15 mouse cellular contexts compared by ENCODE assay signal in the genomic region with DNA sequence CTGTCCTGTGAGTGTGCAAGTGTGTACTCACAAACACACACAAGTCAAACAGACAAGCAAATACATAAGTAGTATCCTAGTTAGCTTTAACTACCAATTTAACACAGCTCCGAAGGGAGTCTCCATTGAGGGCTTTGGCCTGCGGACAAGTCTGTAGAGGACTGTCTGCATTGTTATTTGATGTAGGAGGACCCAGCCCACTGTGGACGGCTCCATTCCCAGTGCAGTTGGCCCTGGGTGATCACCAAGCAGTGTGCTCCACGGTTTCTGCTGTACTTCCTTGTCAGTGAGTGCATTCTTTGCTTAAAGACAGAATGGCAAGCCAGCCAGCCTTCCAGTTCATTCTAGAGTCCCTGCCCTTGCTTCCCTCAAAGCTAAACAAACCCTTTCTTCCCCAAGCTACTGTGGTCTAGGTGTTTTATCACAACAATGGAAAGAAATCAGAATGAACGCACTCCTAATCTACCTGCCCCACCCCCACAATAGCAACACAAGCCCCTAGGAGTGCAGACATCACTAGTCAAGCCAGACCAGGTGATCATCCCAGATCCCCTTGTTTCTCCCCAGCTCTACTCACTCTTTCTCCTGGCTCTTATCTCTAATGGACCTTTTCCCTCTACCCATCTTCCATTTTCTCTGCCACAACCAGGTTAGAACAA.
"Had no signal": no experiment of that assay in that cellular context is flagged by ENCODE, and none has a peak within 500 bp of the region (broad histone marks: within the 10 kb centered on the region; RNA-seq: fewer than 3 reads in every experiment).

No protein-coding gene starts in this region.

- H3K27ac ChIP-seq: limb, embryonic 13.5 days; liver, embryonic 14.5 days; midbrain, embryonic 10.5 days; neural tube, embryonic 15.5 days had no signal

- DNase-seq: kidney, postnatal 14 days; left cerebral cortex, postnatal 4 days; lung, adult 2 months; lung, postnatal 36 days; midbrain, embryonic 14.5 days; right cerebral cortex, adult 18-20 months; right cerebral cortex, postnatal 25 days; thymus, adult 2 months; thymus, postnatal 25 days had no signal

- H3K27me3 ChIP-seq: limb, embryonic 13.5 days; neural tube, embryonic 15.5 days had no signal

- H3K36me3 ChIP-seq: neural tube, embryonic 15.5 days had no signal

- H3K9ac ChIP-seq: limb, embryonic 13.5 days; liver, embryonic 14.5 days; neural tube, embryonic 15.5 days had no signal

- H3K9me3 ChIP-seq: midbrain, embryonic 10.5 days; neural tube, embryonic 15.5 days had no signal

- H3K4me2 ChIP-seq: limb, embryonic 13.5 days; neural tube, embryonic 15.5 days had no signal

- H3K4me3 ChIP-seq: limb, embryonic 13.5 days; midbrain, embryonic 10.5 days; myocyte; neural tube, embryonic 15.5 days had no signal

- H3K4me1 ChIP-seq: midbrain, embryonic 10.5 days had no signal

- ATAC-seq: lung, postnatal 0 days had no signal
